Mouse (Mus musculus) lung, adult 2 months (tissue): ENCODE data around the gene Dst. TPM values are rescaled to one million over a fixed set of nuclear protein-coding genes. Genes with fewer than 3 reads are reported as not detected.

ENCODE experiments used
- DNase-seq: peaks from one replicate; pipeline ENCODE4 v3.0.0; 2022
- H3K4me1 ChIP-seq: fragments of 200-500 bp; 2 replicates; pipeline ENCODE4 v1.6.1; 2011; ENCODE audit warnings: low read length; ENCODE audit not compliant: control insufficient read depth, insufficient read depth
- H3K4me3 ChIP-seq: fragments of 200-500 bp; replicated peaks from 2 replicates; pipeline ENCODE3; 2011; ENCODE audit warnings: low read depth, mild to moderate bottlenecking, control low read depth, low read length; ENCODE audit errors: extremely low read depth
- CTCF ChIP-seq: fragments of 200-500 bp; IDR thresholded peaks from 2 replicates; pipeline ENCODE4 v1.5.1; 2011; ENCODE audit warnings: mild to moderate bottlenecking, low read length, control low read depth; ENCODE audit not compliant: insufficient read depth
- POLR2A ChIP-seq: fragments of 200-500 bp; IDR thresholded peaks from 2 replicates; pipeline ENCODE4 v1.6.1; 2011; ENCODE audit warnings: low read depth, mild to moderate bottlenecking, control low read depth, low read length, borderline replicate concordance; ENCODE audit errors: extremely low read depth
- WGBS: fragments of 180-500 bp; shearing (Covaris S2); methylation state at CpG from one replicate; pipeline ENCODE4 v1.1.7; 2018; 5-methylcytosine and 5-hydroxymethylcytosine counted together
- polyA plus RNA-seq: library from polyadenylated mRNA; depleted of rRNA; stranded (reverse); fragments of >200 nt; gene quantifications from 2 replicates; pipeline ENCODE4 v1.2.3, GENCODE M21; 2012

Dst gene
- polyA plus RNA-seq, 1 experiment = 55.4 TPM

- no peaks in the 10 kb centered on the region for H3K4me1 ChIP-seq
- 89% methylated on average over 24 of the region's 24 CpGs for WGBS
- no peak for DNase-seq
- H3K4me3 ChIP-seq = no peak overlapping the region
- TF ChIP-seq CTCF (no peak), POLR2A (no peak)
Observed at GRCm38 (mm10) chr1:34182406-34183249, 274.6 kb downstream of the Dst start.

- 93% methylated on average over 12 of the region's 12 CpGs for WGBS
- no peak overlapping the region for H3K4me3 ChIP-seq
Observed at GRCm38 (mm10) chr1:34183250-34183926, 275.4 kb downstream of the Dst start.

GRCm38 (mm10) chr1:34184266-34184665 is 276.2 kb downstream of the Dst start:
- Histone ChIP-seq H3K4me1 (no peaks in the 10 kb centered on the region), H3K4me3 (no peak overlapping the region)
- DNase-seq = no peak
- WGBS = 52% methylated on average over 6 of the region's 6 CpGs
- no peak for TF ChIP-seq POLR2A
- no peak for TF ChIP-seq CTCF

More at GRCm38 (mm10) chr1:34183250-34183926, 275.4 kb downstream of the Dst start:
- DNase-seq = no peak
- H3K4me1 ChIP-seq = no peaks in the 10 kb centered on the region
- no peak for TF ChIP-seq POLR2A
- TF ChIP-seq CTCF = no peak

GRCm38 (mm10) chr1:34186033-34186432 is 278.0 kb downstream of the Dst start:
- WGBS = 87% methylated on average over 6 of the region's 6 CpGs
- Histone ChIP-seq H3K4me1 (no peaks in the 10 kb centered on the region), H3K4me3 (no peak overlapping the region)
- no peak for DNase-seq
- TF ChIP-seq CTCF = no peak
- TF ChIP-seq POLR2A = no peak

- TF ChIP-seq POLR2A (no peak), CTCF (no peak)
- no peak for DNase-seq
- no peaks in the 10 kb centered on the region for H3K4me1 ChIP-seq
- H3K4me3 ChIP-seq = no peak overlapping the region
- 74% methylated on average over 5 of the region's 5 CpGs for WGBS
Observed at GRCm38 (mm10) chr1:34187501-34187900, 279.5 kb downstream of the Dst start.

GRCm38 (mm10) chr1:34188721-34189236 is 280.8 kb downstream of the Dst start:
- no peaks in the 10 kb centered on the region for H3K4me1 ChIP-seq
- 82% methylated on average over 16 of the region's 16 CpGs for WGBS
- no peak overlapping the region for H3K4me3 ChIP-seq
- DNase-seq = no peak
- no peak for TF ChIP-seq POLR2A
- no peak for TF ChIP-seq CTCF

GRCm38 (mm10) chr1:34189318-34189717 is 281.3 kb downstream of the Dst start:
- Histone ChIP-seq H3K4me3 (no peak overlapping the region), H3K4me1 (no peaks in the 10 kb centered on the region)
- no peak for TF ChIP-seq CTCF
- DNase-seq = no peak
- 79% methylated on average over 14 of the region's 14 CpGs for WGBS

- WGBS = 67% methylated on average over 7 of the region's 7 CpGs
- TF ChIP-seq CTCF = peak; percentile 58
- no peak for TF ChIP-seq POLR2A
- Histone ChIP-seq H3K4me3 (no peak overlapping the region), H3K4me1 (no peaks in the 10 kb centered on the region)
- peak; percentile 45 for DNase-seq
Observed at GRCm38 (mm10) chr1:34189970-34190369, 281.9 kb downstream of the Dst start.

- DNase-seq = no peak
- no peak for TF ChIP-seq CTCF
- no peak for TF ChIP-seq POLR2A
Observed at GRCm38 (mm10) chr1:34192174-34192573, 284.1 kb downstream of the Dst start.

GRCm38 (mm10) chr1:34200791-34201190 is 292.8 kb downstream of the Dst start:
- no peak for TF ChIP-seq POLR2A
- no peak for TF ChIP-seq CTCF
- Histone ChIP-seq H3K4me3 (no peak overlapping the region), H3K4me1 (no peaks in the 10 kb centered on the region)
- DNase-seq = no peak
- 89% methylated on average over 18 of the region's 18 CpGs for WGBS

More at GRCm38 (mm10) chr1:34192174-34192573, 284.1 kb downstream of the Dst start:
- Histone ChIP-seq H3K4me3 (no peak overlapping the region), H3K4me1 (no peaks in the 10 kb centered on the region)
- WGBS = 90% methylated on average over 17 of the region's 17 CpGs
